Mouse (Mus musculus) kidney, adult 2 months (tissue): ENCODE results near the gene Tnfsf9.

Experiments
- CTCF ChIP-seq: fragments of 200-500 bp; conservative IDR thresholded peaks from 2 replicates; pipeline ENCODE4 v1.5.1; 2011; ENCODE audit warnings: low read depth, mild to moderate bottlenecking, control low read depth, low read length, moderate library complexity, mixed read lengths; ENCODE audit not compliant: insufficient read depth, insufficient read length
- POLR2A ChIP-seq: fragments of 200-500 bp; IDR thresholded peaks from one replicate; pipeline ENCODE4 v1.6.1; 2011; ENCODE audit warnings: low read depth, low read length, control low read depth

- TF ChIP-seq POLR2A, result no peak
- no peak for TF ChIP-seq CTCF
Measured at GRCm38 (mm10) chr17:57059486-57059977, 45.6 kb upstream of the Tnfsf9 start, which contains the start of gene Slc25a23.
